Mouse (Mus musculus): ENCODE data around the gene Ddah1. TPM values are rescaled to one million over a fixed set of nuclear protein-coding genes. Genes with fewer than 3 reads are reported as not detected.

The Ddah1 gene
- total RNA-seq, 2 experiments from 2014 or later, result 10.6 to 13.6 TPM

DNA sequence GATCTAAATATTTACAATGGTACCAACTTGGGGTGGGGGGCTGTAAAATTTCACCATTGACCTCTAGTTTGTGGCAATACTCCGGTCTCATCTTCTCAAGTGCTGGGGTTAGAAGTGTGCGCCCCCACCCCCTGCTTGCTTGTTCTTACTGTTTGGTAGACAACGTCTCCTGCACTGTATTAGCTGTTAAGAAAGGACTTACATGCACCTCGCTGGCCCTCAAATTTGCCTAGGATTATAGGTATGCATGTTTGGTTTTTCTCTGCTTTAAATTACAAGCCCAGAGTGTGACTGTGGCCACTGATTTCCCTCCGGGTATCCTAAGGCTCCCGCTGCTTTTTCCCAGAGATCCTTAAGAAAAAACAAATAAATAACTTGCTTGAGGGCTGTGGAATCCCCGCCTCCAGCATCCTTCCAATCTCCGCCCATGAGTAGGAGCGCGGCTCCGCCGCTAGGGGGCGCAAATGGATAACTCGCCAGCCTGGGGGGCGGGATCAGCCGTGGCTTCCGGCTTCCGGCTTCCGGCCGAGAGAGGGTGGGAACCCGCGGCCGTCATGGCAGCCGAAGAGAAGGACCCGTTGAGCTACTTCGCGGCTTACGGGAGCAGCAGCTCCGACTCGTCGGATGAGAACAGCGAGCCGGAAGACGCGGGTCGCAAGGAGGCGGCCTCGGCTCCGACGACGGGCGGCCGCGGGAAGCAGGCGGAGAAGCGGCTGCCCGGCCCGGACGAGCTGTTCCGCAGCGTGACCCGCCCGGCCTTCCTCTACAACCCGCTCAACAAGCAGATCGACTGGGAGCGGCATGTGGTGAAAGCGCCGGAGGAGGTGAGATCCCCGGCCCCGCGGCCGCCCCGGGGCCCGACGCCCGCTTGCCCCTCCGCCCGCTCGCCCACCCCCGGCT, 179.3 kb downstream of the Ddah1 start, which contains the start of gene 2410004B18Rik:
Gene 2410004B18Rik (plus strand): TSS at position 510 of the 900 bp plus-strand sequence.
- peak; percentile 93 to 95 for DNase-seq
- intact Hi-C loops (cut with DNase I), result loop anchor here (1.0 kb wide), 1 partner anchor 31 kb away; no protein-coding TSS in a partner anchor

DNA sequence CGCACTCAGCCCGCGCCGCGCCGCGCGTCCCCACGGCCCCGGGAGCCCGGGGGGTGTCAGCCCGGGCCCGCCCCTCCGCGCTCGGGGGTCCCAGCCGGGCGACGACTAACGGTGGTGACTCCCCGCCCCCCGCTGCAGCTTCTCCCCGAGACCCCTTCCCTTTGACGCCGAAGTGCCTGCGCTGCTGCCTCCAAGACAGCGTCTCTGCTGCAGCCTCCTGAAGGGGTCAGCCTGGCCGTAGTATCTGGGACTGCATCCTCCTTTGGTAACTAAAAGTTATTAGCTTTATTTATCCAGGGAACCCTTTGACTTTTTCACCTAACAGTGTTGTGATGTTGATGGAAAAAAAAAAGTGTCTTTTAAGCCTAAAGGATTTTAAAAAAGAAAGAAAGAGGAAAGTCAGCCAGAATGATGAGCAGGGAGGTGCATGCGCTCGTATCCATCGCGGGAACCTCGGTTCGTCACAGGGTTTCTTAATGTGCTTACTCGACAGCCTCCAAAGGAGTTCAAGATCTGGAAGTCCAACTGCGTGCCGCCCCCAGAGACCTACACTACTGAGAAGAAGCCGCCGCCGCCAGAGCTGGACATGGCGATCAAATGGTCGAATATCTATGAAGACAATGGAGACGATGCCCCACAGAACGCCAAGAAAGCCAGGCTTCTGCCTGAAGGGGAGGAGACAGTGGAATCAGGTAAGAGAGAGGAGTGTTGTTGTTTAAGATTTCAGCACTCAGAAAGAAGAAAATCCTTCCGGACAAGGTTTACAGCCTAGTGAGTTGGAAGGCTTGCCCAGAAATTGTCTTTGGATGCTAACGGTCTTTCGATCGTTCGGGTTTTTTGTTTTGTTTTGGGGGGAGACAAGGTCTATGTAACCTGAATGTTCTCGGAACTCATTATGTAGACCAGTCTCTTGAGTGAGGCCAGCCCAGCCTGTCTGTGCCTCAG, 180.2 kb downstream of the Ddah1 start:
- intact Hi-C loops (cut with DNase I), result no loop called here
- no peak for DNase-seq

GRCm38 (mm10) chr3:145939402-145939801, 180.9 kb downstream of the Ddah1 start:
- no peak for DNase-seq
- intact Hi-C loops (cut with DNase I), result no loop called here

- DNase-seq, result no peak
Observed at GRCm38 (mm10) chr3:145939971-145940370, 181.5 kb downstream of the Ddah1 start.

DNA sequence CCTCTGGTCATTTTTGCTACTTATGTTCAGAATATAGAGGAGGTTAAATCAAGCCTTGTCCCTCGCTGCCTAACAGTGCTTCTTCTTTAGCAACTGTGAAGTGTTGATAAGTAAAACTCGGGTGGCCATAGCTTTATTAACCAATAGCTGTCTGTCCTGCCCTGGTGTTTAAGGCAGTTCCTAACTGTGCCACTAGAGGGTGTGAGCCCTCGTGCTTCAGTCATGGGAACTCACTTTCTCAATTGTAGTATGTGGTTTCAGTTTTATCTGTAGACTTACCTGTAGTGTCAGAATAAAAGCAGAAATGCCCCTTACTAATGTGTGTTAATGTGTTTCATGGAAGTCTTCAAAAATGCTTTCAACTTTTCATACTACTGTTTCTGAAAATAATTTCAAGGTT, 183.5 kb downstream of the Ddah1 start:
- peak; percentile 75 to 88 for DNase-seq
- intact Hi-C loops (cut with DNase I), result loop anchor here (2.0 to 10.0 kb wide), 2 partner anchors 235 to 463 kb away; partner anchors contain the start of gene Ssx2ip

More at GRCm38 (mm10) chr3:145939971-145940370, 181.5 kb downstream of the Ddah1 start:
- intact Hi-C loops (cut with DNase I), result loop anchor here (10.0 kb wide), 1 partner anchor 465 kb away; the partner anchor contains the start of gene Ssx2ip

Other genes with a start within 250 kb of the Ddah1 start
- gene Znhit6, start 182.5 kb upstream of the Ddah1 start, total RNA-seq (2021), result 10 to 100 TPM; 14.9 to 15.4 TPM
- 10 to 100 TPM; 39.4 to 45.3 TPM for gene Ccn1, start 108.7 kb upstream of the Ddah1 start, total RNA-seq (2021)
- gene Bcl10, start 164.1 kb downstream of the Ddah1 start, total RNA-seq (2021), result 10 to 100 TPM; 23.8 to 25.8 TPM
- gene 2410004B18Rik, start 179.3 kb downstream of the Ddah1 start, total RNA-seq (2021), result 10 to 100 TPM; 22.6 to 23.1 TPM
- gene Syde2, start 229.2 kb downstream of the Ddah1 start, total RNA-seq (2021), result 10 to 100 TPM; 27.4 to 29.0 TPM